Mouse (Mus musculus): ENCODE measurements around the gene Kcnip2.
A peak's percentile ranks its signal among the peaks of the same experiment; 100 is the strongest.
"Not testable (repeated sequence)": the region's sequence is repeated elsewhere in the genome, so short reads cannot be mapped to it uniquely, and the experiment has no call there.

Kcnip2 gene

DNA sequence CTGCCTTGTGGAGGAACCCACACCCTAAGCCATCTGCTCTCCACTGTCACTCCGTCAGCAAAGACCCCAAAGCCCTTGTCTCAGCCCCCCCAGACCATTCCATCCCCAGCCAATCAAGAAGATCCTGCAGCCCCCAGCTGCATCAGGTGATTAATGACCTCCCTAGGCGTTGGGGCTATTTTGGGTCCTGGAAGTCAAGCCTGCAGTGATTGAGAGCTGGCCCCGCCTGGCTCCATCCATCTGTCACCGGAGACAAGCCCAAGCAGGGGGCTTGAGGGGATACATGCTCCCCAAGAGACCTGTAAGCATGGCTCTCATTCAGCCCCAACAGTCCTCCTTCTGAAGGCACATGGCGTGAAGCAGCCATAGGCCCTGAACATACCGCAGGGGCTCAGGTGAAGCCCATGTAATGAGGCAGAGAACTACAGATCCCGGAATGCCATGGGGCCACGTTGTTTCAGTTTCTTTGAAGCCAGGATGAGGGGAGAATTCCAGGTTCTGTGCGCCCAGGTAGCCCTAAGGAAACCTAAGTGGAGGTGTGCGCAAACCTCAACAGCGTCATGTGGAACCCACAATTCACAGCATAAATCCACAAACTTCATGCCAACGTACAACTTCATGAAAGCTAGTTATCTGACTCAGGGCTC is 4.7 kb downstream of the Kcnip2 start:
- DNase-seq (ENCODE audit: low spot score): no peak

DNA sequence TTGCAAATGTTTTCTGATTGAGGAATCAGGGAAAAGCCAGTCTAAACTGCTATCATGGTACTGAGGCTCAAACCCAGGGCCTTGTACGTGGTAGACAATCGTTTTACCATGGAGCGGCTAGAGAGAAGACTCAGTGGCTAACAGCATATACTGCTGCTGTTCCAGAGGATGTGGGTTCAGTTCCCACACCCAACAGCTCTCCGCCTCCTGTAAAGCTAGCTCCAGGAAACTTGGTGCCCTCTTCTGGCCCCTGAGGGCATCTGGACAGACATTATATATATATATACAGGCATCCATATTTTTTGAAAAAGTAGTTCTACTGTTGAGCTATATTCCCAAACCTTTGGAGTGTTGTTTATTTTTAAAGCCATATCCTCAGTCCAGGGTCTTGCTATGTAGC is 8.1 kb downstream of the Kcnip2 start:
- DNase-seq (ENCODE audit: low spot score): no peak

DNA sequence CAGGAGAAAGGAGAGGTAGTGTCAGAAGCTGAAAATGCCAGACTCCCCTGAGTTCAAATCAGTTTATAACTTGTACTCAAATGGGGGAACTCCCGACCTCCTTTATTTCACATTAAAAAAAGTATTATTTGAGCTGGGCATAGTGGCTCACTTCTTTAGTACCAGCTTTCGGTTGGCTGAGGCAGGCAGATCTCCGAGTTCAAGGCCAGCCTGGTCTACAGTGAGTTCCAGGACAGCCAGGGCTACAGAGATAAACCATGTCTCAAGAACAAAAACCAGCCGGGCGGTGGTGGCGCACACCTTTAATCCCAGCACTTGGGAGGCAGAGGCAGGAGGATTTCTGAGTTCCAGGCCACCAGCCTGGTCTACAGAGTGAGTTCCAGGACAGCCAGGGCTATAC is 10.0 kb downstream of the Kcnip2 start:
- not testable (repeated sequence) for DNase-seq (ENCODE audit: low spot score)

DNA sequence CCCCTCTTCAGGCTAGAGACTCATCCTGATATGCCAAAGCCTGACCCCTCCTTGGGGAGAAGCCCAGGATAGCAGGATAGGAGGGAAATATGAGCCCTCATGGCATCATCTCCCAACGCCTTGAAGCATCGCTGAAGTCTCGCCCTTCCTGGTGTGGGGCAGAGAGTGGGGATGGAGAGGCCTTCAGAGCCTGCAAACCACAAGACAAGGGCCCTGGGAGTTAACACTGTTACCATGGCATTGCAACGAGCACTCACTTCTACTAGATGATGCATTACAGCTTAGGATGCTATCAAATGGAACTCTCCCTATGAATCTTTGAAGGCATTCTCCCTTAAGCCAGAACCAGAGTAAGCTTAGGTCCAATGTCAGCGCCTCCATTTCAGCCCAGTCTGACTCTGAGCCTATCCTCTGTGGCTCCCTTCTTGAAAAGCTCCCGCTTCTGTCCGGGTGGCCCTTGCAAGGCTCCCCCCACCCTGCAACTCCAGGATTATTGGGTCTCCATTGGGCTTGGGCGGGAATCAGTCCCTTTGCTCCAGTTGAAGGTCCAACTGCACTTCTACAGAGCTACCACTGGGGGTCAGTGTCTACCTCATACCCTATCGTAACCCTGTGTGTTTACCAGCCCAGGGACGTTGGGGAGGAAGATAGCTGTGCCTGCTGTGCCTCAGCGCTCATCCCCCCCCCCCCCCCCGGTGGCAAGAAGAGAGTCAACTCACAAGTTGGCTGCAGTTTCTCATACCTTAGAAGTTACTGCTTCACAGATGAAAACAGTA is 11.1 kb downstream of the Kcnip2 start:
- DNase-seq (ENCODE audit: low spot score): no peak

DNA sequence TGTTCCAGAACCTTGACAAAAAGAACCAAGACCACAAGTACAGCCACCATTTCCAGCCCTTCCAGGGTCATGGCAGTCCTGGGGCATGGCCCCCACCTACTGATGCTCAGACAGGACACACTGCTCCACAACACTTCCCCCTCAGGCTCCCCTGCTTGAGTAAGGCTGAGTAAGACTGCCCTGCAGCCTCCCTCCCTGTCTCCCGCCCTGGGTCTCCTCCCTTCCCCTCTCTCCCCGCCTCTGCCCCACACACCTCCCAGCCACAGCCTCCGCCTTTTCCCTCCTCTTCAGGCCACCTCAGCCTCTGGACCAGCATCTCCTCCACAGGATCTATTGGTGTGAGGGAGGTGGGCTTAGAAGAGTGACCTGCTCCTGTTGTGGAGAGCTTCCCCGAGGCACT is 12.5 kb downstream of the Kcnip2 start:
- no peak for DNase-seq (ENCODE audit: low spot score)

DNA sequence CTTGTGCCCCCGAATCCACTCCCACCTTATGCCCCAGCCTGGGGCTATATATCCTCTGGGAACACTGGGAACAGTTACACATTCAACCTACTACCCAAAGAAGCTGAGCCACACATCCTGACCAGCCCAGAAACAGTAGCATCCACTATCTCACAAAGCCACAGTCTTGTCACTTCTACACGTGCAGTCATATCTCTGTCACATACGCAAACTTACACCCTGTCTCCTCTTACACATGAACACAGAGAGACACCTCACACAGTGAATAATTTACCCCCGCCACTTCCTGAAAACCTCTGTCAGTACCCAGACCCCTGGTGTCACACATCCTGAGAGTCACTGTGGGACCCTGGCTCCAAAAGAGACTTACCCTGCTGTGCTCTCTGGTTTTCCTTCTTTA is 13.2 kb downstream of the Kcnip2 start:
- no peak for DNase-seq (ENCODE audit: low spot score)

DNA sequence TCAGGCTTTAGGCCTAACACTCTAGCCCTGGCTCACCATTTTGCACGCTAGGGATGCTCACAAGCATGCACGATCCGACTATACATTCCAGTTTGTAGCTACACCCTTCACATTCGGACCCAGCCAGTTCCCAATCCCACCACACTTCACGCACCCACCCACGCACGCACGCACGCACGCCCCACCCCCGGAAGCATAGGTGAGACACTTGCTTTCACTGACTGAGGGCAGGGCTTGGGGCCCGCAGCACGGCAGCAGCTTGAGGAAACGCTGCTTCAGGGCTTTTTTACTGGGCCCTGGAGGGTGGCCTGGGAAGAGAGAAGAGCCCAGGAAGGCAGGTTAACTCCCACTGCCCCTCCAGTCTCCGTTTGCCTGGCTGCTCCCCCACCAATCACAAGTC is 19.0 kb downstream of the Kcnip2 start:
- no peak for DNase-seq (ENCODE audit: low spot score)

DNA sequence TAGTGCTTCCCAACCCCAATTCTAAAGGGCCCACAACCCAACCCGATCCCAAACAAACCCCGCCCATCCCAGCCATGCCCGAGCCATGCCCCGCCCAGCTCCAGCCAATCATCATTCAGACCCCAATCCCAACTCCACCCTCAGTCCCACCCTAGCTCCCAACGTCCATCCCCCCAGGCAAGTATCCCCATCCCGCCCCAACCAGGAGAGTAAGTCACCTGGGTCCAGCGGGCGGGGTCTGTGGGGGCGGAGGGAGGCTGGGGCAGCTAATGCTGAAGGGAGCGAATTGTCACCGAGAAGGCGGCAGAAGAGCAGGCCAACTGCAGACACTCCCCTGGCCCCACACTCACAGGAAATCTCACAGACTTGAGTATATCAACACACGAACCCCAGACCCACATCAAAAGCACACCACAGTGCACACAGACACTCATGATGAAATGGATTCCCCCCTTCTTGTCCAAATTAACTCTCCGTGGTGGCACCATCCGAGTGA is 19.8 kb downstream of the Kcnip2 start:
- no peak for DNase-seq (ENCODE audit: low spot score)

DNA sequence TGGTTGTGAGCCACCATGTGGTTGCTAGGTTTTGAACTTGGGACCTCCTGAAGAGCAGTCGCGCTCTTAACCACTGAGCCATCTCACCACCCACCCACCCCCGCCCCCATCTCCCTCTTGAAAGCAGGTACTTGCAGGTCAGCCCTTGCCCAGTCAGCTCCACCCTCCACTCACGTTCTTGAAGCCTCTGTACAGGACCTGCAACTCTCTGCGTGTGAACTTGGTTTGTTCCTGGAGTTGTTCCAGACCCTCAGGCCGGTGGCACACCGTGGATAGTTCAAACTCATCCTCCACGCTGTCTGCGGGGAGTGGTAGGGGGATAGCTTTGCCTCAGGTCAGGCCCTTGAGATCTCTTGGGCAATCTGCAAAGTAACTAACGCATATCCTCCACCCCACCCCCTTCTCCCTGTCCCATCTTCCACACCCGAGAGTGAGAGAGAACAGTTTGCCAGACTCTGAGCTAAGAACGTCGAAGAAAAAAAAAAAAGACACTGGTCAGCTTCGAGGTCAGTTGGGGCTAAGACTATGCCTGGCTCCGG is 20.4 kb downstream of the Kcnip2 start:
- DNase-seq (ENCODE audit: low spot score): no peak

DNA sequence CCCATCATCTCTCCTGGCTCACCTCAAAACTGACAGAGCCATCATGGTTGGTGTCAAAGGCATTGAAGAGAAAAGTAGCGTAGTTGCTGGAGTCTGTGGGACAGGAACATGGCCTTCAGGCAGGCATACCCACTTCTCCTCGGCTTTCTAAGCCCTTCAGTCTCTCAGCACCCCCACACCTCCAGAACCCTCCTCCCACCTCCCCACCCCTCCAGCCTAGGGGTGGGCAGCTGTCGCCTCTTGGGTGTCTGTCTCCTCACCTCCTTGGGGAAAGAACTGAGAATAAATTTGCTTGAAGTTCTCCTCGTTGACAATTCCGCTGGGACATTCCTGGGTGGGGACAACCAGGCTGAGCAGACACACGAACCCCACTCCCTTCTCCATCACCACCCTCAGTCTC is 21.1 kb downstream of the Kcnip2 start:
- no peak for DNase-seq (ENCODE audit: low spot score)

DNA sequence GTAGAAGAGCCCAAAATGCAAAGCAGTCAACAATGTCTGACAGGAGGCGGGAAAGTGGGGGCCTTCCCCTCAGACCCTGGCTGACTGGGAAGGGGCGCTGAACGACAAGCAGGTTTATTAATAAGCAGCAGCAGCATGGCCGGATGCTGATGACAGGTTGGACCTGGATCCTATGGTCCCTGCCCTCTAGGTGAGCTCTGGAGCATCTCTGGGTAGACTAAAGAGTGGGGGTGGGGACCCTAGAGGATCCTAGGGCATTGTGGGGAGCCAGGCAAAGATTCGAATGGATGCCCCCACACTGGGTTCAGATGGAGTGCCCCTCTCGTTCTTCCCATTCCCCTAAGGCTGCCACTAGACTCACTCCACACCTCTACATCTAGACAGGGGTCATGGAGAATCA is 23.5 kb downstream of the Kcnip2 start:
- DNase-seq (ENCODE audit: low spot score): no peak

DNA sequence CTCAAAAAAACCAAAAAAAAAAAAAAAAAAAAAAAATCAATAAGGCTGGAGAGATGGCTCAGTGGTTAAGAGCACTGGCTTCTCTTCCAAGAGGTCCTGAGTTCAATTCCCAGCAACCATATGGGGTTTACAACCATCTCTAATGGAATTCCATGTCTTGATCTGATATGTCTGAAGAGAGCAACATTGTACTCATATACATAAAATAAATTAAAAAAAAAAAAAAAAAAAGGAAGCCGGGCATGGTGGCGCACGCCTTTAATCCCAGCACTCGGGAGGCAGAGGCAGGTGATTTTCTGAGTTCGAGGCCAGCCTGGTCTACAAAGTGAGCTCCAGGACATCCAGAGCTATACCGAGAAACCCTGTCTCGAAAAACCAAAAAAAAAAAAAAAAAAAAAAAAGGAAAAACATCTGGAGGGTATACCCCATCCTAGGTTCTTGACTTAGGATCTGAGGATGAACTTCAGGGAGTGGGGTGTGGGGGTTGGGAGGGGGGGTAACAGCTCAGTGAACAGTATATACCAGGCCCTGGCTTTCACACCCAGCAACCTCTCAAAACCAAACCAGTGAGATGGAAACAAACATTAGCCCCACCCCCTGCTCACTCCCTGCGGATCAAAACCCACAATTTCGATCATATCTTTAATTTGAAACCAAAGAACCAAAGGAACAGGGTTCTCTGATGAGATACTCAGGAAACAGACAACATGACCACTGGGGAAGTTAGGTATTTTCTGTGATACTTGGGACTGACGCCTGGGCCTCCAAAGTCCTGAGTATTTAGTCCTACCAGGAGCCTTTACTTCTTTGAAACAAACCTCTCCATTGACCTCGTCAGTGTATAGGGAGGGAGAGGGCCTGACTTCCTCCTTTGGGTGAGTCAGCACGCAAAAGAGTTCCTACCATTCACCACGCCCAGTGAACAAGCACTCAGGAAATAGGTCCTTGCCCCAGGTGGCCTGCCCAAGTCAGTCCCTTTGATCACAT is 25.7 kb downstream of the Kcnip2 start:
- DNase-seq (ENCODE audit: low spot score): no peak

DNA sequence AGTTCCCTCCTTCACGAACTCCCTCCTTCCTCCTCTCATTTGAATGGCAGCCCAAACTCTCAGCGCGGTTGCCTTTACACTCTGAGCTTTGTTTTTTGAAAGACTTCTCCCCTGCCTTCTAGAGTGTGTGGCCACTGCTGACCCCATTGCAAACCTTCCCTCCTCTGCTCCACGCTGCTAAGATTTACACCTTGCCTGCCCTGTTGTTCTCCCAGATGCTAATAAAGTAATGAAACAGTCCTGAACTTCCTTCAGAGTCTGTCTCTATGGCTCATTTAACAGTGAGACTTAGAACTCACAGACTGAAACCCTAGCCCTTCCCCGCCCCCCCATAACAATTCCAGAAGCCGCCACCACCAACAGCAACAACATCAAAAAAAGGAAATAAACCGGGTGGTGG is 26.5 kb downstream of the Kcnip2 start:
- DNase-seq (ENCODE audit: low spot score): no peak

DNA sequence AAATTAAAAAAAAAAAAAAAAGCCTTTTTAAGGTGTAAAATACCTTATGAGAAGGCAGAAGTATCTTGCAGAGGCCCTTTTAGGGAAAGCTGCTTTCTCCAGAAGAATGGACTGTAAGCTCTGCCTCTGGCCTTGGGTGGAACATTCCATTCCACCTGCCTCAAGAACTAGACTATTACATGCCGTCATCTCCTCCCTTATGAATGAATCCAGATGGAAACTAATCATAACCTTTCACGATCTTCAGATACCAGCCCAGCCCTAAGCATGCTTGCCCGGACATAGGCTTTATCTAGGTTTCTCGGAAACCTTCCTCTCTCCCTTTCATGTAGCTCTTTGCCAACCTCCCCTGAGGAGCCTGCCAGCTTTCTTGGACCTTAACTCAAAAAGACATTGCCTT is 27.5 kb downstream of the Kcnip2 start:
- DNase-seq (ENCODE audit: low spot score): no peak

DNA sequence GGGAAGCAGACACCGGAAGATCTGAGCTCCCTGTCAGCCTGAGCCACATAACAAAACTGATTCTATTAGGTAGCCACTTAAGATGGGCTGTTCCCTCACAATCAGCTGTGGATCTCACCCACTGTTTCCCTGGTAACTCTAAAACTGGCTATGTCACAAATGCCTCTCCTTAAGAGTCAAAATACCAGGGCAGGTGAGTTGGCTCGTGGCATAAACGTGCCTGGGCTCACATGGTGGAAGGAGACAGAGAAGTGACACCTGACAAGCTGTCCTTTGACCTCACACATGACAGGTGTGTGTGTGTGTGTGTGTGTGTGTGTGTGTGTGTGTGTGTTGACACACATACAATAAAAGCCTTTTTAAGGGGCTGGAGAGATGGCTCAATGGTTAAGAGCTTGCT is 28.4 kb downstream of the Kcnip2 start:
- DNase-seq (ENCODE audit: low spot score): no peak

DNA sequence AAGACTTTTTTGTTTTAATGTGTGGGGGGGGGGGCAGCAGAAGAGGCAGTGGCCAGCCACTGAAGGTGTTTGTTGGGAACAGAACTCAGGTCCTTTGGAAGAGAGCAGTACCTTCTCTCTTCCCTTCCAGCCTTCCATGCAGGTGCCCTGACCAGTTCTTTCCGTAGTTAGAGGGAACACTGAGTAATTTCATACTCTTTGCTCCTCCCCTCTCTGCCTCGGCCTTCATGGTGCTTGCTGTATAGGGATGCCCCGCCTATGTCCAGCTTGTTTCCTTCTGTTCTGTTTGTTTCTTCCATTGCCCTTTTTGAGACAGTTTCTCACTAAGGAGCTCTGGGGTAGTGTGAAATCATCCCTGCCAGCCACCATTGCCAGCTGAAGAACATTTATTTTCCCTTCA is 30.4 kb downstream of the Kcnip2 start:
- no peak for DNase-seq (ENCODE audit: low spot score)

DNA sequence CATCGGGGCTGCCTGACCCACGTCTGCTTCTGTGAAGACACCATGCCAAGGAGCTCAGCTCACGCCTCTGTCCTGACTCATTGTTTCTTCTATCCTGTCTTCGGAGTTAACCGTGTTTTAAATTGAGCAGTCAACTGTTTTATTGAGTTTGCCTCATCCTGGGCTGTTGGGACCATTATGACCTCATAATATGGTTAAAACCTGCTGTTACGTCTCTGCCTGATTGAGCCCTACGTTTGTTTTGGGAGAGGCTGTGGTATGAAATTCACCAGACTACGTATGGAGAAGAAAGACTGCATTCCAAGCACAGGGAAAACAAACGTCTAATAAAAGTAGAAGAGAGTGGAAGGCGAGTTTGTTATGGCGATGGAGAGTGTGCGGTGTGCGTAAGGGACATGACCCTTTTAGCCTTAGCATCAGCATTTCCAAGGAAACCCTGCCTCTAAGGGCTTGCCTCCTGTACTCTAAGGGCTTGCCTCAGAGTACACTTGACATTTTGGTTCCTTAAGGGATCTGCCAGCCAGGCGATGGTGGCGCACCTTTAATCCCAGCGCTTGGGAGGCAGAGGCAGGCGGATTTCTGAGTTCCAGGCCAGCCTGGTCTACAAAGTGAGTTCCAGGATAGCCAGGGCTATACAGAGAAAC is 31.8 kb downstream of the Kcnip2 start:
- no peak for DNase-seq (ENCODE audit: low spot score)

DNA sequence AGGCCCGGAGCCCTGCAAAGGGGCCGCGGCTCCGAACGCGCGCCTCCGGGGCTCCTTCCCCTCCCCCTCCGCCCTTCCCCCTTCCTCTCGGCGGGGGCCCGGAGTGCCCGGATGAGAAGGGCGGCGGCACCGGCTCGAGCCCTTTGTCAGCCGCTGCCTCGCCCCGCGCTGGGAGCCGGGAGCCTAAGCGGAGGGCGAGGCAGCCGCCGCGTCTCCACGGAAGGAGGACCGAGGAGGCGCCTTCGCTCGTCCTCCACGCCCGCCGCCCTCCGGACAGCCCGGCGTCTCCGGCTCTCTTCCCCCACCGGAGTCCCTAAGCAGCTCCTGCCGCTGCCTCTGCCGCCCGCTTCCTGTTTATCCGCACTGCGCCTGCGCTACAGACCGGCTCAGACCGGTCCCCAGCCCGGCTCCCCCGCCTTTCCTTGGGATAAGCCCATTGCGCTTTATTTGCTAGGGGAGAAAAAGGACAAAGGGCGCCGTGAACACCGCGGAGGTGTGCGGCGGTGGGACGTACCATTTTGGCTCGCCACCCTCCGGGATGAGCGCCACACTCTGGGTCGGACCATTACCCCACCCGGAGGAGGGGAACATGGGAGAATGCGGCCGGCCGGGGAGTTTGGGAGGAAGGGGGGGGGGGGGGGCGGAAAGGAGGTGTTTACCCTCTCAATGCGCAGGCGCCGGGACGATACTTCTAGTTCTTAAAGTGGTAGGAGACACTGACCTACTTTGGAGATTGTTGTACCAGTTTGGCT is 32.5 kb downstream of the Kcnip2 start, which contains the start of gene Mgea5:
Gene Mgea5 (minus strand): TSS at position 657 of the 752 bp plus-strand sequence.
- peak; percentile 98 for DNase-seq (ENCODE audit: low spot score)

DNA sequence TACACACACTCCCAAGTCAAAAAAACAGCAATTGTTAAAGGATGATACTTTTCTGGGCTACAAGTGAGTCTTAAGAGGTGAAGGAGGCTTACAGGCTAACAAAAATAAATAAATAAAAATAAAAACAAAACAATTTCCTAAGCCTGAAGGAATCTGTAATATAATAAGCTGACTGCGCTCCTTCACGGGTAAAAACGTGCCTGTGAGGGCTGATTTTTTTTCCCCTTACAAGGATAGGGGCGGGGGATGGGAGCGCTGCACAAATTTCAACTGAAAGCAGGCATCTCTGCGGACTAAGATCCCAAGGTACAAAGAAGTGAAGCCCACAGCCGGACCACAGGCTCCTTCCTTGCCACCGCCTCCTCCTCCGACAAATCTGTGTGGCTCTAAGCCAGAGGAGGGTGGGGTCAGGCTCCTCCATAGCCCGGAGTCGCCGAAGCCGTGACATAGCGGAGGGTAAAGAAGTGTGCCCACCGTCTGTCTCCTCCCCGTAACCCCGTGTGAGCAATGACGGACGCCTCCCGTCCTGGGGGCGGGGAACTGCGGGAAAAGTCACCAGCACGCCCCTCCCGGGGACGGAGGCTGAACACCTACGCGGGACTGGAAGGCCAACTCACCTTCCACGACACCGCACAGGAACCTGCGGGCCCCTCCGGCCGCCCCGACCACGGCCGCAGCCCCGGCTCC is 33.4 kb downstream of the Kcnip2 start:
- peak; percentile 58 for DNase-seq (ENCODE audit: low spot score)

DNA sequence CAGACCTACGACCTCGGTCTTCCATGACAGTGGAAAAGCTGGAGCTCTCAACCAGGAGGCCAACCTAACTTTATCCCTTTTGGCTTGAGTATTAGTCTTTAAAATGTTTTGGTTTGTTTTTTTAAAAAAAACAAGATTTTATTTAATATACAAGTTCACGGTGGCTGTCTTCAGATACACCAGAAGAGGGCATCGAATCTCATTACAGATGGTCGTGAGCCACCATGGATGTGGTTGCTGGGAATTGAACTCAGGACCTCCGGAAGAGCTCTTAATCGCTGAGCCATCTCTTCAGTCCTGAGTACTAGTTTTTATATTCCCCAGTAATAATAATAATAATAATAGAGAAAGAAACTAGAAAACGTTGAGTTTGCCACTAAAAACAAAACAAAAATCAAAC is 34.2 kb downstream of the Kcnip2 start:
- no peak for DNase-seq (ENCODE audit: low spot score)
